Mouse (Mus musculus): ENCODE measurements around the gene Cdx4.

The Cdx4 gene

GRCm38 (mm10) chrX:103321146-103321545 lies at the start of gene Cdx4:
Gene Cdx4, plus strand, starts transcription at chrX:103321398.
- no peak for DNase-seq (ENCODE audit: low spot score in 2 of 2)

GRCm38 (mm10) chrX:103274325-103274724 lies 46.9 kb upstream of the Cdx4 start:
- DNase-seq (ENCODE audit: low spot score in 2 of 2) = no peak

- DNase-seq (ENCODE audit: low spot score in 2 of 2) = no peak
Observed at GRCm38 (mm10) chrX:103286899-103287722, 34.1 kb upstream of the Cdx4 start.

- no peak for DNase-seq (ENCODE audit: low spot score in 2 of 2)
Observed at GRCm38 (mm10) chrX:103287846-103288377, 33.3 kb upstream of the Cdx4 start.

GRCm38 (mm10) chrX:103288485-103289330 lies 32.5 kb upstream of the Cdx4 start:
- DNase-seq (ENCODE audit: low spot score in 2 of 2) = no peak

GRCm38 (mm10) chrX:103298937-103299336 lies 22.3 kb upstream of the Cdx4 start:
- no peak for DNase-seq (ENCODE audit: low spot score in 2 of 2)

- no peak for DNase-seq (ENCODE audit: low spot score in 2 of 2)
Observed at GRCm38 (mm10) chrX:103308262-103308661, 12.9 kb upstream of the Cdx4 start.

GRCm38 (mm10) chrX:103311723-103312122 lies 9.5 kb upstream of the Cdx4 start:
- no peak for DNase-seq (ENCODE audit: low spot score in 2 of 2)

- no peak for DNase-seq (ENCODE audit: low spot score in 2 of 2)
Observed at GRCm38 (mm10) chrX:103314146-103314545, 7.1 kb upstream of the Cdx4 start.

GRCm38 (mm10) chrX:103325900-103326299 lies 4.7 kb downstream of the Cdx4 start:
- DNase-seq (ENCODE audit: low spot score in 2 of 2) = no peak

- DNase-seq (ENCODE audit: low spot score in 2 of 2) = no peak
Observed at GRCm38 (mm10) chrX:103329386-103329785, 8.2 kb downstream of the Cdx4 start.

GRCm38 (mm10) chrX:103331125-103331858 lies 10.1 kb downstream of the Cdx4 start:
- no peak for DNase-seq (ENCODE audit: low spot score in 2 of 2)

GRCm38 (mm10) chrX:103341369-103342113 lies 20.3 kb downstream of the Cdx4 start:
- no peak for DNase-seq (ENCODE audit: low spot score in 2 of 2)

GRCm38 (mm10) chrX:103355784-103356183 lies 34.6 kb downstream of the Cdx4 start:
- no peak for DNase-seq (ENCODE audit: low spot score in 2 of 2)

GRCm38 (mm10) chrX:103356287-103356686 lies 35.1 kb downstream of the Cdx4 start, which contains the start of gene Chic1:
Gene Chic1, plus strand, starts transcription at chrX:103356476.
- DNase-seq (ENCODE audit: low spot score in 2 of 2) = peak; percentile 31 to 35

GRCm38 (mm10) chrX:103356761-103357236 lies 35.6 kb downstream of the Cdx4 start:
- DNase-seq (ENCODE audit: low spot score in 2 of 2) = no peak

- DNase-seq (ENCODE audit: low spot score in 2 of 2) = no peak
Observed at GRCm38 (mm10) chrX:103366201-103366600, 45.0 kb downstream of the Cdx4 start.

GRCm38 (mm10) chrX:103368650-103369049 lies 47.5 kb downstream of the Cdx4 start:
- DNase-seq (ENCODE audit: low spot score in 2 of 2) = no peak

- DNase-seq (ENCODE audit: low spot score in 2 of 2) = no peak
Observed at GRCm38 (mm10) chrX:103371221-103371620, 50.0 kb downstream of the Cdx4 start.

- DNase-seq (ENCODE audit: low spot score in 2 of 2) = no peak
Observed at GRCm38 (mm10) chrX:103371627-103372026, 50.4 kb downstream of the Cdx4 start.

- peak in 1 of 2 experiments; percentile 2 for DNase-seq (ENCODE audit: low spot score in 2 of 2)
Observed at GRCm38 (mm10) chrX:103374250-103374649, 53.1 kb downstream of the Cdx4 start.
